Mouse (Mus musculus) forebrain, postnatal 0 days (tissue): ENCODE measurements around the gene Naxd. TPM values are rescaled to one million over a fixed set of nuclear protein-coding genes. Genes with fewer than 3 reads are reported as not detected.
"Not testable (repeated sequence)": the region's sequence is repeated elsewhere in the genome, so short reads cannot be mapped to it uniquely, and the experiment has no call there.

Experiments used
- ATAC-seq: fragments of 200-750 bp; cut with Nextera tagmentation; 2 replicates; pipeline ENCODE4 v1.8.0; 2017; ENCODE audit warnings: mild to moderate bottlenecking, moderate library complexity
- DNase-seq: peaks from one replicate; pipeline ENCODE4 v3.0.0-alpha.2; 2015
- H3K27ac ChIP-seq: fragments of 300-500 bp; sonication (generic); 2 replicates; pipeline ENCODE4 v1.5.1; 2014; ENCODE audit warnings: low read depth, mild to moderate bottlenecking, antibody characterized with exemption, low read length, moderate library complexity, mixed read lengths
- H3K27me3 ChIP-seq: fragments of 300-500 bp; sonication (generic); 2 replicates; pipeline ENCODE4 v1.6.1; 2014; ENCODE audit warnings: mild to moderate bottlenecking, low read length, mixed read lengths; ENCODE audit not compliant: insufficient read depth
- H3K36me3 ChIP-seq: fragments of 300-500 bp; sonication (generic); 2 replicates; pipeline ENCODE4 v1.6.1; 2014; ENCODE audit warnings: mild to moderate bottlenecking, moderate library complexity; ENCODE audit not compliant: insufficient read depth
- H3K4me1 ChIP-seq: fragments of 300-500 bp; sonication (generic); 2 replicates; pipeline ENCODE4 v1.6.1; 2014; ENCODE audit warnings: antibody characterized with exemption; ENCODE audit not compliant: insufficient read depth
- H3K4me2 ChIP-seq: fragments of 300-500 bp; sonication (generic); 2 replicates; pipeline ENCODE4 v1.6.1; 2014; ENCODE audit warnings: low read depth, mild to moderate bottlenecking, moderate library complexity
- H3K4me3 ChIP-seq: fragments of 300-500 bp; sonication (generic); 2 replicates; pipeline ENCODE4 v1.5.1; 2014; ENCODE audit warnings: low read depth, low read length, mixed read lengths
- H3K9ac ChIP-seq: fragments of 300-500 bp; sonication (generic); 2 replicates; pipeline ENCODE4 v1.6.1; 2014; ENCODE audit warnings: mild to moderate bottlenecking
- H3K9me3 ChIP-seq: fragments of 300-500 bp; sonication (generic); 2 replicates; pipeline ENCODE4 v1.6.1; 2016; ENCODE audit warnings: low read length
- CTCF ChIP-seq: sonication (generic); IDR thresholded peaks from 2 replicates; pipeline ENCODE4 v1.5.1; 2016; ENCODE audit warnings: antibody characterized with exemption, control low read depth, low read depth
- WGBS: fragments of 180-500 bp; shearing (Covaris S2); extraction: QIAGEN DNeasy Blood & Tissue Kit; methylation state at CpG from one replicate; pipeline ENCODE4 v1.1.7; 2014; 5-methylcytosine and 5-hydroxymethylcytosine counted together
- polyA plus RNA-seq: library from polyadenylated mRNA; unstranded; fragments of >200 nt; fragmentation: Nextera tagmentation; extraction: Ambion mirVana; gene quantifications from 2 replicates; pipeline ENCODE4 v1.2.1, GENCODE M21; 2015
- total RNA-seq: library from RNA; depleted of rRNA; stranded (reverse); fragments of >200 nt; gene quantifications from 2 replicates; pipeline ENCODE4 v1.2.3, GENCODE M21; 2014

Gene Naxd
- total and polyA plus RNA-seq, 2 experiments from 2014 or later: 89.1 to 130 TPM

DNA sequence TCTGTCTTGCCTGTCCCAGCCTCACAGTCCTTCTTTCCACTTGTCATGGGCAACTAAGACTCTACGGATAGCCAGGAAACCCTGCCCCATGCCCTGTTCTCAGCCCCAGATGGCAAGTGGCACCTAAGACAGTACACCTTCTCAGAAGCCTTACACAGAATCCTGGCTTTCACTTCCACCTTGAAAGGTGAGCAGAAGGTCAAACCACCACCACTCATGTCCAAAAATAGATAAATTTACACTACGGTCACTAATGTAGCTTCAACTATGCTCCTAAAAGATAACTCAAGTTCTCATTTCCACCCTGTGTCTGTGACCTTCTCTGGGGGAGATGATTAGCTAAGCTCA, 33.8 kb upstream of the Naxd start:
- no peaks in the 10 kb centered on the region for H3K9me3 ChIP-seq
- H3K36me3 ChIP-seq: no peaks in the 10 kb centered on the region
- no peak overlapping the region for H3K4me3 ChIP-seq
- H3K4me1 ChIP-seq: no peaks in the 10 kb centered on the region
- no peaks in the 10 kb centered on the region for H3K27me3 ChIP-seq
- H3K9ac ChIP-seq: no peak overlapping the region
- 88% methylated on average over 2 of the region's 2 CpGs for WGBS
- no peak for ATAC-seq
- H3K4me2 ChIP-seq: no peak overlapping the region
- no peak for DNase-seq
- H3K27ac ChIP-seq: no peak overlapping the region
- TF ChIP-seq CTCF: no peak

DNA sequence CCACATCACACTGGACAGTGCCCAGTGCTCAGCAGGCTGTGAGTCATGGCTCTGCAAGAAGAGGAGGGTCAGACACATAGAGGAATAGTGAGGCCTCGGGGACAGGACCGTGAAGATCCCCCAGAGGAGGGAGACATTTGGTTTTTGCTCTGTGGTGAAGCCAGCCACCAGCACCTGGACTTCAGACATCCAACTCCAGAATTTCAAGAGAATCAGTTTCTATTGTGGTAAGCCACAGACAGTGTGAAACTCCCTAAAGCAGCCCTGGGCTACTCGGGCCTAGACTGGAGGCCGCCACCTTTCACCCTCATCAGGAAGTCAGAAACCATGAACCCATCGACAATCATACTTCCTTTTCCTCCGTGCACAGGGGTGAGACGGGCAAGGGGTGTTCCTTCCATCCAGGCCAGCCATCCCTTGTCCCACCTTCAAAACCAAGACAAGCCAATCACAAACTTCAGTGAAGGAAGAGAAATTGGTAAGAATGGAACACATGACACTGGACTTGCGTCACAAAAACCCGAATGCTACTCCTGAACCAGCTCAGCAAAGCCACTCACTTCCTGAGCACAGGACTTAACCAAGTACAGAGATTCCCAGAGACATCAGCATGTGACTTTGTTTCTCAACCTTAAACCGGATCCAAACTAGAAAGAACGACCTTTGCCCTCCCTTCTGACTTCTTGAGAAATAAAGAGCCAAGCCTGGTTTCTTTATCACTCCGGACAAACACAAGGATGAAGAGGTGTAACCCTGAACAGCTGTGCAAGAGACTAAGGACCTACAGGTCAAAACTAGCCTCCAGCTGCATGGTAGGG, 33.2 kb upstream of the Naxd start:
- DNase-seq: no peak
- Histone ChIP-seq H3K27ac (no peak overlapping the region), H3K36me3 (no peaks in the 10 kb centered on the region), H3K27me3 (no peaks in the 10 kb centered on the region), H3K9me3 (no peaks in the 10 kb centered on the region), H3K4me3 (no peak overlapping the region), H3K4me2 (no peak overlapping the region), H3K9ac (no peak overlapping the region), H3K4me1 (no peaks in the 10 kb centered on the region)
- no peak for ATAC-seq
- 87% methylated on average over 12 of the region's 12 CpGs for WGBS
- no peak for TF ChIP-seq CTCF

DNA sequence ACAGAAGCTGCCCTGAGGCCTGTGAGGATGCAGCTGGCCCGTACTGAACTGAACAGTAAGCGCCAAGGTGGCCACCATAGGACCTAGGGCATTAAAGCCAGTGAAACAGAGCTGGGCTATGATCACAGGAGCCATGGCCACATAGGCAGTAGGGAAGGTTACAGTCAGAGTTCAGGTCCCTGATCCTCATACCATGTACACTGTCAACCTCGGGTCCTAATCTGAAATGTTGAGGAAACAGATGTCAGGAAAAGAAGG, 32.7 kb upstream of the Naxd start:
- Histone ChIP-seq H3K4me3 (no peak overlapping the region), H3K36me3 (no peaks in the 10 kb centered on the region), H3K9ac (no peak overlapping the region), H3K9me3 (no peaks in the 10 kb centered on the region), H3K27ac (no peak overlapping the region), H3K4me1 (no peaks in the 10 kb centered on the region), H3K27me3 (no peaks in the 10 kb centered on the region), H3K4me2 (no peak overlapping the region)
- ATAC-seq: no peak
- TF ChIP-seq CTCF: no peak
- no peak for DNase-seq
- WGBS: 83% methylated on average over 3 of the region's 3 CpGs

DNA sequence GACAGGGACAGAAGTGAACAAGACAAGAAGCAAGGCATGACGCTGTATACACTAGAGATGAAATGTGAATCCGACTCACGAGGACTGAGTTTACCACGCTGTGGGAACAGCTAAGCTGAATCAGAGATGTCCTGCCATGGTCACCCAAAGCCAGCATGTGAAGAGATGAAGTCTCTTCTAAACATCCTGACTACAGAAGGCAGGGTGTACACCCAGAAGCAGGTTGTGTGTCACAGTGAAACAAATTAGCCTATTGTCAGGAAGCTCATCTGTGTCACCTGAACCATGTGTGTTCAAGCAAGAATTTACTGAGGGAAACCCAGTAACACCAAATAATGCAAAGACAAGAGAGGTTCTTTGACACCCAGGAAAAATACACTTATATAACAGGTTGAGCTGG, 31.7 kb upstream of the Naxd start:
- no peak overlapping the region for H3K9ac ChIP-seq
- no peak for DNase-seq
- H3K36me3 ChIP-seq: no peaks in the 10 kb centered on the region
- H3K4me3 ChIP-seq: no peak overlapping the region
- H3K27ac ChIP-seq: no peak overlapping the region
- WGBS: 84% methylated on average over 4 of the region's 4 CpGs
- H3K4me1 ChIP-seq: no peaks in the 10 kb centered on the region
- TF ChIP-seq CTCF: no peak
- H3K9me3 ChIP-seq: no peaks in the 10 kb centered on the region
- no peak overlapping the region for H3K4me2 ChIP-seq
- no peaks in the 10 kb centered on the region for H3K27me3 ChIP-seq
- no peak for ATAC-seq

DNA sequence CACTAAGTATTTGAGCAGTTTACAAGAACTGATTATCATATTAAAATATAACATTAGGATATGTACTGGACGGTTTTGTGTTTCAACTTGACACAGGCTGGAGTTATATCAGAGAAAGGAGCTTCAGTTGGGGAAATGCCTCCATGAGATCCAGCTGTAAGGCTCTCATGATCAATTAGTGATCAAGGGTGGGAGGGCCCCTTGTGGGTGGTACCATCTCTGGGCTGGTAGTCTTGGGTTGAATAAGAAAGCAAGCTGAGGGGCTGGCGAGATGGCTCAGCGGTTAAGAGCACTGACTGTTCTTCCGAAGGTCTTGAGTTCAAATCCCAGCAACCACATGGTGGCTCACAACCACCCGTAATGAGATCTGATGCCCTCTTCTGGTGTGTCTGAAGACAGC, 30.8 kb upstream of the Naxd start:
- H3K27ac ChIP-seq, DNase-seq, H3K4me1 ChIP-seq, H3K27me3 ChIP-seq, H3K9me3 ChIP-seq, H3K4me3 ChIP-seq, ATAC-seq, H3K36me3 ChIP-seq, H3K4me2 ChIP-seq, H3K9ac ChIP-seq: not testable (repeated sequence)
- 51% methylated on average over 4 of the region's 5 CpGs for WGBS

DNA sequence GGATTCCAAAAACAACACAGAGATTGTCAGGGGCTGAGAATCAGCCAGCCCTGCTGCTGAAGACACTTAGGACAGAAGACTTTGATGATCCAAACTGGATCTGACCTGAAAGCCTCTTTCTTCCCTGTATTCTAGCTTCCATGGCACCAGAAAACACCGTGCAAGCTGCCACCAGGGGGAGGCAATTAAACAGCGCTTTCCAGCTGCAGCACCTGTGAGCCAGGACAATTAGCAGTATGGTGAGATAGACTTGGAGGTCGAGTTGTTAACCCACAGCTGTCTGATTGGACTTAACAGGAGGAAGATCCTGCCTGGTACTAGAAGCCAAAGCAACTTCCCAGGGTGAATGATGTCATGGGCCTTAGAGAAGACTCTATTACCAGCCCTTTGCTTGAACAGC, 28.2 kb upstream of the Naxd start:
- ATAC-seq: 0 out of 2 replicates have a peak, but pooled peaks have one; percentile 27

DNA sequence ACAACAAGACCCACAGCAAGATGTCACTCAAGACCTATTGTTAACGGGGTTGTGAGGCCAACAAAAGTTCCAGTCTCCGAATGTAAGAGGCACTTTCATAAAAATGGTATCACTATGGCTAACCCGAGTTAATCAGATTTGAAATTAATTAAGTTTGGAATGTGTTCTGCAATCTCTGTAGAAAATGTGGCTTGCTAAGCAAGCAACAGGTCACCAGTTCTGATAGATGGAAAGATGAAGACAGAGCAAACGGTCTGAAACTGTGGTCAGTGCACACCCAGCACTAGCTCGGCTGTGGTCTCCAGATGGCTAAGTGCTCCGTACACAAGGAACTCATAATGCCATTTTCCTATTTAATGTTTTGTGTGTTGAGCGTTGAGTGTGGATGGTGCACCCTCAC, 26.6 kb upstream of the Naxd start:
- DNase-seq: no peak
- Histone ChIP-seq H3K4me3 (no peak overlapping the region), H3K27me3 (peaks cover 10% of the 10 kb centered on the region), H3K9ac (no peak overlapping the region), H3K4me2 (no peak overlapping the region), H3K27ac (no peak overlapping the region), H3K36me3 (no peaks in the 10 kb centered on the region), H3K4me1 (no peaks in the 10 kb centered on the region), H3K9me3 (no peaks in the 10 kb centered on the region)
- ATAC-seq: no peak
- TF ChIP-seq CTCF: no peak
- WGBS: 71% methylated on average over 7 of the region's 7 CpGs

More for the DNA sequence above, 28.2 kb upstream of the Naxd start:
- no peak overlapping the region for H3K27ac ChIP-seq
- H3K4me1 ChIP-seq: no peaks in the 10 kb centered on the region
- TF ChIP-seq CTCF: peak; percentile 66
- H3K4me2 ChIP-seq: no peak overlapping the region
- H3K9me3 ChIP-seq: no peaks in the 10 kb centered on the region
- H3K36me3 ChIP-seq: no peaks in the 10 kb centered on the region
- no peak for DNase-seq
- WGBS: 5% methylated on average over 3 of the region's 3 CpGs
- H3K27me3 ChIP-seq: peaks cover 5% of the 10 kb centered on the region
- no peak overlapping the region for H3K4me3 ChIP-seq
- H3K9ac ChIP-seq: no peak overlapping the region
